Mouse (Mus musculus): Measurements from ENCODE around the gene Smoc2. TPM values are rescaled to one million over a fixed set of nuclear protein-coding genes. Genes with fewer than 3 reads are reported as not detected.
A peak's percentile ranks its signal among the peaks of the same experiment; 100 is the strongest.

Gene Smoc2
- total RNA-seq, 2 experiments from 2014 or later, result 44.5 to 53.2 TPM

GRCm38 (mm10) chr17:14277310-14277709 lies 2.0 kb upstream of the Smoc2 start:
- DNase-seq, result peak in 1 of 2 experiments; percentile 54

GRCm38 (mm10) chr17:14279966-14280300 lies 627 bp downstream of the Smoc2 start:
- peak in 1 of 2 experiments; percentile 29 for DNase-seq

- peak; percentile 45 to 63 for DNase-seq
Measured at GRCm38 (mm10) chr17:14280425-14280833, 1.1 kb downstream of the Smoc2 start.

- peak; percentile 69 to 93 for DNase-seq
Measured at GRCm38 (mm10) chr17:14288015-14288616, 8.8 kb downstream of the Smoc2 start.

- no peak for DNase-seq
Measured at GRCm38 (mm10) chr17:14293617-14294016, 14.3 kb downstream of the Smoc2 start.

- DNase-seq, result peak; percentile 29 to 70
Measured at GRCm38 (mm10) chr17:14295146-14295545, 15.8 kb downstream of the Smoc2 start.

- DNase-seq, result no peak
Measured at GRCm38 (mm10) chr17:14300361-14300760, 21.1 kb downstream of the Smoc2 start.

- DNase-seq, result no peak
Measured at GRCm38 (mm10) chr17:14301491-14302344, 22.4 kb downstream of the Smoc2 start.

GRCm38 (mm10) chr17:14302356-14302755 lies 23.1 kb downstream of the Smoc2 start:
- DNase-seq, result no peak

GRCm38 (mm10) chr17:14303722-14304121 lies 24.4 kb downstream of the Smoc2 start:
- DNase-seq, result no peak

- peak; percentile 42 to 57 for DNase-seq
Measured at GRCm38 (mm10) chr17:14309884-14310283, 30.6 kb downstream of the Smoc2 start.

- peak in 1 of 2 experiments; percentile 12 for DNase-seq
Measured at GRCm38 (mm10) chr17:14312440-14312839, 33.1 kb downstream of the Smoc2 start.

- DNase-seq, result no peak
Measured at GRCm38 (mm10) chr17:14314308-14314707, 35.0 kb downstream of the Smoc2 start.

- DNase-seq, result no peak
Measured at GRCm38 (mm10) chr17:14316536-14316935, 37.2 kb downstream of the Smoc2 start.

GRCm38 (mm10) chr17:14317439-14317838 lies 38.1 kb downstream of the Smoc2 start:
- DNase-seq, result peak in 1 of 2 experiments; percentile 16

GRCm38 (mm10) chr17:14326156-14326555 lies 46.9 kb downstream of the Smoc2 start:
- no peak for DNase-seq

- no peak for DNase-seq
Measured at GRCm38 (mm10) chr17:14328037-14328436, 48.7 kb downstream of the Smoc2 start.

- DNase-seq, result no peak
Measured at GRCm38 (mm10) chr17:14330498-14330897, 51.2 kb downstream of the Smoc2 start.

GRCm38 (mm10) chr17:14339932-14340557 lies 60.7 kb downstream of the Smoc2 start:
- DNase-seq, result no peak

GRCm38 (mm10) chr17:14340736-14341135 lies 61.4 kb downstream of the Smoc2 start:
- DNase-seq, result no peak

GRCm38 (mm10) chr17:14342511-14342910 lies 63.2 kb downstream of the Smoc2 start:
- no peak for DNase-seq

- DNase-seq, result no peak
Measured at GRCm38 (mm10) chr17:14343442-14343841, 64.1 kb downstream of the Smoc2 start.

- DNase-seq, result no peak
Measured at GRCm38 (mm10) chr17:14345556-14345955, 66.2 kb downstream of the Smoc2 start.

Measured in heart, adult 18-20 months (tissue).